Mouse (Mus musculus) stomach, postnatal 0 days (tissue): ENCODE data around the gene Pcbp1.

Experiments
- CTCF ChIP-seq: IDR thresholded peaks from 2 replicates; pipeline ENCODE4 v1.5.1; 2016; ENCODE audit warnings: antibody characterized with exemption, low read depth, mild to moderate bottlenecking, moderate library complexity
- EP300 ChIP-seq: optimal IDR thresholded peaks from 2 replicates; pipeline ENCODE3; 2016; ENCODE audit warnings: antibody characterized with exemption

DNA sequence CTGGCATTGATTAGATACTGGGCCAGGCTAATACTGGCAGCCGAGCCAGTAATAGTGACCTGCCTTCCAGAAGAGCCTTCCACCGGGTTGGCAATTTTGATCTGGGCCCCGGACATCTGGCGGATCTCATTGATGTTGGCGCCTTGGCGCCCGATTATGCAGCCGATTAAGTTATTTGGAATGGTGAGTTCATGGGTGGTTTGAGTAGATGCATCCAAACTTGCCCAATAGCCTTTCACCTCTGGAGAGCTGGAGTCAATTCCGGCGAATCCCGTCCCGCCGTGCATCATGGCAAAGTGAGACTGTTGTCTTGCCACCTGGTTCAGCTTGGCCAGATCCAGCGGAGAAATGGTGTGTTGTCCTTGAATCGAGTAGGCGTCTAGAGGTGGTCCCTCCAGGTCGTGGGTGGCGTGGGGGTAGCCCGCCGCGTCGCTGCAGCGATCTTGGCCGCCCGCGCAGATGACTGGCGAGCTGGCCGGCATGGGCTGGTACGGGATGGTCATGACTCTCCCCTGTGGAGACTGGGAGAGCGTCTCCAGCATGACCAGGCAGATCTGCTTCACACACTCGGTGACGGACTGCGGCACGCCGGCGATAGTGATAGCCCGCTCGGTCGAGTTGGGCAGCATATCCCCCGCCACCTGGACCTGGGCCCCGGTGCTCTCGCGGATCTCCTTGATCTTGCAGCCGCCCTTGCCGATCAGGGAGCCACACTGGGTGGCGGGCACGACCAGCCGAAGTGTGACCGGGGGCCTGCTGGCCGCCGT is 1.1 kb downstream of the Pcbp1 start:
- no peak for TF ChIP-seq EP300
- TF ChIP-seq CTCF, result no peak
